Mouse (Mus musculus): ENCODE data around the gene Mfrp. TPM values are rescaled to one million over a fixed set of nuclear protein-coding genes. Genes with fewer than 3 reads are reported as not detected.

Mfrp gene
- polyA plus RNA-seq, 1 experiment, result 0.09 TPM

- no peak for DNase-seq
- no peak for TF ChIP-seq CTCF (IDR thresholded peaks at IDR 0.05; ENCODE audit: borderline replicate concordance, control insufficient read depth, extremely low read depth, insufficient read depth, low read length, poor library complexity)
- TF ChIP-seq POLR2A (IDR thresholded peaks at IDR 0.05; ENCODE audit: control insufficient read depth, extremely low read depth, insufficient read depth, low read length, poor library complexity), result no peak
- Histone ChIP-seq H3K4me1 (replicated peaks; ENCODE audit: control insufficient read depth, insufficient read depth, low read length) (peaks cover 37% of the 10 kb centered on the region), H3K27ac (ENCODE audit: control insufficient read depth, insufficient read depth, low read length) (peak overlapping the region; percentile 35; the same call in 1 of the 2 replicates), H3K36me3 (ENCODE audit: control insufficient read depth, insufficient read depth, low read length) (no peaks in the 10 kb centered on the region), H3K27me3 (ENCODE audit: control insufficient read depth, insufficient read depth, low read length) (no peaks in the 10 kb centered on the region), H3K4me3 (ENCODE audit: control insufficient read depth, insufficient read depth, low read length) (no peak overlapping the region)
- 91% methylated on average over 2 of the region's 2 CpGs for WGBS
Observed at GRCm38 (mm10) chr9:44114453-44114852, 12.9 kb downstream of the Mfrp start.

DNA sequence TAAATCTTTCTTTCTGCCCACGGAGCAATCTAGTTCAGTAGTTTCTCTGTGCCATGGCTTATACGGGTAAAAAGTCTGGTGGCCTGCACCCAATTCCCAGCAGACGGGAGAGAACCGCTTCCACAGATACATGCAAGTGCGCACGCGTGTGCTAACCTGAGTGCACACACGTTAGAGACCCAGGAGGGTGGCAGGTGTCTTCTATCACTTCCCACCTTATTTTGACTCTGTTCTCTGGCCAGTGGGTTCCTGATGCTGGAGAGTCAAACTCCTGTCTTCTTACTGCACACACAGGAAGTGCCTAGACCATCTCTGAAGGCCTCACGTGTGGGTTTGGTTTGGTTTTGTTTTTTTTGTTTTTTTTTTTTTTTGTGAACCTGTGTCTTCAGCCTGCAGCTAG lies 14.1 kb downstream of the Mfrp start:
- TF ChIP-seq POLR2A (IDR thresholded peaks at IDR 0.05; ENCODE audit: control insufficient read depth, extremely low read depth, insufficient read depth, low read length, poor library complexity) (no peak), CTCF (IDR thresholded peaks at IDR 0.05; ENCODE audit: borderline replicate concordance, control insufficient read depth, extremely low read depth, insufficient read depth, low read length, poor library complexity) (no peak)
- DNase-seq, result no peak
- no peaks in the 10 kb centered on the region for H3K27me3 ChIP-seq (ENCODE audit: control insufficient read depth, insufficient read depth, low read length)
- H3K36me3 ChIP-seq (ENCODE audit: control insufficient read depth, insufficient read depth, low read length), result no peaks in the 10 kb centered on the region
- peaks cover 29% of the 10 kb centered on the region for H3K4me1 ChIP-seq (replicated peaks; ENCODE audit: control insufficient read depth, insufficient read depth, low read length)
- no peak overlapping the region for H3K4me3 ChIP-seq (ENCODE audit: control insufficient read depth, insufficient read depth, low read length)
- 45% methylated on average over 9 of the region's 9 CpGs for WGBS
- peak overlapping the region; percentile 76 for H3K27ac ChIP-seq (ENCODE audit: control insufficient read depth, insufficient read depth, low read length)

DNA sequence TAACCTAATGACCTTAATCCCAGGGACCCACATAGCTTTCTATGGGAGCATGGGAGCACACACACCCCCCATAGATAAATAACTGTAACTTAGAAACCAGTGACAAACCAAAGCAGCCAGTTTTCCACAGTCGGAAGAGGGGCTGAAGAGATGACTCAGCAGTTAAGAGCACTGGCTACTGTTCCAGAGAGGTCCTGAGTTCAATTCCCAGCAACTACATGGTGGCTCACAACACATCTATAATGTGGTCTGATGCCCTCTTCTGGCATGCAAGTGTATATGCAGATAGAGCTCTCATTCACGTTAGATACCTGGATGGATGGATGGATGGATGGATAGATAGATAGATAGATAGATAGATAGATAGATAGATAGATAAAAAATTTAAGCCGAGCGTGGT lies 14.7 kb downstream of the Mfrp start:
- DNase-seq, result no peak
- Histone ChIP-seq H3K27ac (ENCODE audit: control insufficient read depth, insufficient read depth, low read length) (peak overlapping the region; percentile 76; the same call in 1 of the 2 replicates), H3K36me3 (ENCODE audit: control insufficient read depth, insufficient read depth, low read length) (no peaks in the 10 kb centered on the region), H3K27me3 (ENCODE audit: control insufficient read depth, insufficient read depth, low read length) (no peaks in the 10 kb centered on the region), H3K4me3 (ENCODE audit: control insufficient read depth, insufficient read depth, low read length) (no peak overlapping the region), H3K4me1 (replicated peaks; ENCODE audit: control insufficient read depth, insufficient read depth, low read length) (peaks cover 29% of the 10 kb centered on the region)
- WGBS, result 95% methylated on average over 4 of the region's 4 CpGs
- no peak for TF ChIP-seq POLR2A (IDR thresholded peaks at IDR 0.05; ENCODE audit: control insufficient read depth, extremely low read depth, insufficient read depth, low read length, poor library complexity)
- TF ChIP-seq CTCF (IDR thresholded peaks at IDR 0.05; ENCODE audit: borderline replicate concordance, control insufficient read depth, extremely low read depth, insufficient read depth, low read length, poor library complexity), result no peak

- Histone ChIP-seq H3K27me3 (ENCODE audit: control insufficient read depth, insufficient read depth, low read length) (no peaks in the 10 kb centered on the region), H3K36me3 (ENCODE audit: control insufficient read depth, insufficient read depth, low read length) (no peaks in the 10 kb centered on the region), H3K27ac (ENCODE audit: control insufficient read depth, insufficient read depth, low read length) (no peak overlapping the region), H3K4me1 (replicated peaks; ENCODE audit: control insufficient read depth, insufficient read depth, low read length) (peaks cover 23% of the 10 kb centered on the region), H3K4me3 (ENCODE audit: control insufficient read depth, insufficient read depth, low read length) (no peak overlapping the region)
- TF ChIP-seq POLR2A (IDR thresholded peaks at IDR 0.05; ENCODE audit: control insufficient read depth, extremely low read depth, insufficient read depth, low read length, poor library complexity), result no peak
- TF ChIP-seq CTCF (IDR thresholded peaks at IDR 0.05; ENCODE audit: borderline replicate concordance, control insufficient read depth, extremely low read depth, insufficient read depth, low read length, poor library complexity), result peak; percentile 82; the same call in 1 of the 2 replicates
- peak; percentile 67 for DNase-seq
- WGBS, result 59% methylated on average over 5 of the region's 5 CpGs
Observed at GRCm38 (mm10) chr9:44119011-44119410, 17.5 kb downstream of the Mfrp start.

DNA sequence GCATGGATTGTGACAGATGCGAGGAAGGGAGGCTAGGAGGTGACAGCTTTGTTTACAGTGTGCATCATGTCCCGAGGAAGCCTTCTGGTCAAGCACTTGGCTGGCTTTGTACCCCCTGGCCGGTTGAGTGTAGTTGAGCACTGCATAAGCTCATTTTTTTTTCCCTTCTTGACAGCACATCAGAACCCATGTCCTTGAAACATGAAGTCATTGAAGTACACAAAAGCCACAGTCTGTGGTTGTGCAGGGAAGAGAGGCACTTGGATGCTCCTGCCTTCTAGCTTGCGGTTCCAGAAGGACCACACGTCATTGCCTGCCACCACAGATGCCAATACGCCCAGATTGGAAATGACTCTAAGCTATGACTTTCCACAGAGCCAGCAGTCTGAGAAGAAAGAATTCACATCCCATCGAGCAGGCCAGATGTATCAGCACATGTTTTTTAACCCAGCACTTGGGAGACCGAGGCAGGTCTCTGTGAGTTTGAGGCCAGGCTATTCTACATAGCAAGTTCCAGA lies 18.5 kb downstream of the Mfrp start:
- Histone ChIP-seq H3K27ac (ENCODE audit: control insufficient read depth, insufficient read depth, low read length) (no peak overlapping the region), H3K36me3 (ENCODE audit: control insufficient read depth, insufficient read depth, low read length) (no peaks in the 10 kb centered on the region), H3K27me3 (ENCODE audit: control insufficient read depth, insufficient read depth, low read length) (no peaks in the 10 kb centered on the region), H3K4me3 (ENCODE audit: control insufficient read depth, insufficient read depth, low read length) (no peak overlapping the region), H3K4me1 (replicated peaks; ENCODE audit: control insufficient read depth, insufficient read depth, low read length) (peaks cover 17% of the 10 kb centered on the region)
- DNase-seq, result no peak
- no peak for TF ChIP-seq POLR2A (IDR thresholded peaks at IDR 0.05; ENCODE audit: control insufficient read depth, extremely low read depth, insufficient read depth, low read length, poor library complexity)
- no peak for TF ChIP-seq CTCF (IDR thresholded peaks at IDR 0.05; ENCODE audit: borderline replicate concordance, control insufficient read depth, extremely low read depth, insufficient read depth, low read length, poor library complexity)
- WGBS, result 93% methylated on average over 8 of the region's 8 CpGs

DNA sequence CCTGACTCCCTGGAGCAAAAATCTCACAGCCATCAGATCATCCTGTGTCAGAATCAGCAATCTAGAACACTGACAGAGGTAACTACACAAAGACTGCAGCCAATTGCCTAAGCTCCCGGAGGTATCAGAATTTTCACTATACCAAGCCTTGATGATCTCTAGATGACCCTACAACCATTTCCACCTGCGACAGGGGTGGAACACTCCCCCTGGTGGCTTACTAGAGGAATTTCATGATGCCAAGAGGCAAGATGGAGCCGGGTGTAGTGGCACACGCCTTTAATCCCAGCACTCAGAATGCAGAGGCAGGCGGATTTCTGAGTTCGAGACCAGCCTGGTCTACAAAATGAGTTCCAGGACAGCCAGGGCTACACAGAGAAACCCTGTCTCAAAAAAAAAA lies 22.8 kb downstream of the Mfrp start:
- TF ChIP-seq POLR2A (IDR thresholded peaks at IDR 0.05; ENCODE audit: control insufficient read depth, extremely low read depth, insufficient read depth, low read length, poor library complexity), result no peak
- no peak for TF ChIP-seq CTCF (IDR thresholded peaks at IDR 0.05; ENCODE audit: borderline replicate concordance, control insufficient read depth, extremely low read depth, insufficient read depth, low read length, poor library complexity)
- WGBS, result 67% methylated on average over 6 of the region's 6 CpGs
- H3K36me3 ChIP-seq (ENCODE audit: control insufficient read depth, insufficient read depth, low read length), result no peaks in the 10 kb centered on the region
- H3K27ac ChIP-seq (ENCODE audit: control insufficient read depth, insufficient read depth, low read length), result no peak overlapping the region
- H3K4me1 ChIP-seq (replicated peaks; ENCODE audit: control insufficient read depth, insufficient read depth, low read length), result no peaks in the 10 kb centered on the region
- DNase-seq, result no peak
- no peaks in the 10 kb centered on the region for H3K27me3 ChIP-seq (ENCODE audit: control insufficient read depth, insufficient read depth, low read length)
- H3K4me3 ChIP-seq (ENCODE audit: control insufficient read depth, insufficient read depth, low read length), result no peak overlapping the region

DNA sequence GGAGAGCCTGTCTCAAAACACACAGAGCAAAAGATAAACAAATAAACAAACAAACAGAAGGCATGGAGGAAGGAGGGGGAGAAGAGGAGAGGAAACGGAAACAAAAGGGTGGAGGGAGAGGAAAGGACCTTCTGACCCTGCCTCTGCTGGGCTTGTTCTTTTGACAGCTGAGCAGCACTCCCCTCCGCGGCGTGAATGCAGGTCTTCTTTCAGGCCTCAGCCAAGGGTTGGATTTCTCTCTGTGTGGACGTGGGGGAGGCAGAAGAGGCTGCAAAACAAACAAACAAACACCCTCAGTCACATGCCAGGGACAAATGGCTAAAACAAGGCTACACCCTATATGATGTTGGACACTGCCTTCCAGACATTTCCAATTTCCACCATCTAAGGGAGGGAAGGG lies 23.5 kb downstream of the Mfrp start:
- Histone ChIP-seq H3K36me3 (ENCODE audit: control insufficient read depth, insufficient read depth, low read length) (no peaks in the 10 kb centered on the region), H3K27ac (ENCODE audit: control insufficient read depth, insufficient read depth, low read length) (no peak overlapping the region), H3K4me3 (ENCODE audit: control insufficient read depth, insufficient read depth, low read length) (no peak overlapping the region), H3K4me1 (replicated peaks; ENCODE audit: control insufficient read depth, insufficient read depth, low read length) (peaks cover 6% of the 10 kb centered on the region), H3K27me3 (ENCODE audit: control insufficient read depth, insufficient read depth, low read length) (no peaks in the 10 kb centered on the region)
- DNase-seq, result no peak
- WGBS, result 85% methylated on average over 5 of the region's 5 CpGs
- TF ChIP-seq POLR2A (IDR thresholded peaks at IDR 0.05; ENCODE audit: control insufficient read depth, extremely low read depth, insufficient read depth, low read length, poor library complexity), result no peak
- TF ChIP-seq CTCF (IDR thresholded peaks at IDR 0.05; ENCODE audit: borderline replicate concordance, control insufficient read depth, extremely low read depth, insufficient read depth, low read length, poor library complexity), result no peak
